Mouse (Mus musculus) midbrain, postnatal 0 days (tissue): Measurements from ENCODE around the gene Bhlhe41. TPM values are rescaled to one million over a fixed set of nuclear protein-coding genes. Genes with fewer than 3 reads are reported as not detected.
A peak's percentile ranks its signal among the peaks of the same experiment; 100 is the strongest.

ENCODE experiments used
- ATAC-seq: fragments of 200-750 bp; cut with Nextera tagmentation; 2 replicates; pipeline ENCODE4 v1.8.0; 2017; ENCODE audit warnings: moderate number of reproducible peaks, mild to moderate bottlenecking, moderate TSS enrichment, moderate library complexity; ENCODE audit not compliant: low FRiP score
- DNase-seq: peaks from one replicate; pipeline ENCODE4 v3.0.0-alpha.2; 2015; ENCODE audit warnings: low spot score
- H3K27ac ChIP-seq: fragments of 300-500 bp; sonication (generic); 2 replicates; pipeline ENCODE4 v1.5.1; 2014; ENCODE audit warnings: low read depth, mild to moderate bottlenecking, low read length, mixed read lengths
- H3K27me3 ChIP-seq: fragments of 300-500 bp; sonication (generic); 2 replicates; pipeline ENCODE4 v1.6.1; 2014; ENCODE audit warnings: low read length, control low read depth, mixed read lengths; ENCODE audit not compliant: insufficient read depth
- H3K36me3 ChIP-seq: fragments of 300-500 bp; sonication (generic); 2 replicates; pipeline ENCODE4 v1.6.1; 2014; ENCODE audit warnings: low read length, control low read depth, mixed read lengths; ENCODE audit not compliant: insufficient read depth
- H3K4me1 ChIP-seq: fragments of 300-500 bp; sonication (generic); 2 replicates; pipeline ENCODE4 v1.6.1; 2014; ENCODE audit warnings: mild to moderate bottlenecking, control low read depth, antibody characterized with exemption, low read length, mixed read lengths; ENCODE audit not compliant: insufficient read depth
- H3K4me2 ChIP-seq: fragments of 300-500 bp; sonication (generic); 2 replicates; pipeline ENCODE4 v1.6.1; 2014; ENCODE audit warnings: low read depth, mild to moderate bottlenecking, low read length, mixed read lengths; ENCODE audit not compliant: poor library complexity, severe bottlenecking
- H3K4me3 ChIP-seq: fragments of 300-500 bp; sonication (generic); 2 replicates; pipeline ENCODE4 v1.5.1; 2014; ENCODE audit warnings: low read depth, mild to moderate bottlenecking, low read length, moderate library complexity
- H3K9ac ChIP-seq: fragments of 300-500 bp; sonication (generic); replicated peaks from 2 replicates; pipeline ENCODE4 v1.6.1; 2014; ENCODE audit warnings: mild to moderate bottlenecking, low read length, moderate library complexity, mixed read lengths; ENCODE audit not compliant: poor library complexity, severe bottlenecking
- H3K9me3 ChIP-seq: fragments of 300-500 bp; sonication (generic); 2 replicates; pipeline ENCODE4 v1.6.1; 2016; ENCODE audit warnings: low read length, control low read depth
- CTCF ChIP-seq: IDR thresholded peaks from 2 replicates; pipeline ENCODE4 v1.5.1; 2016; ENCODE audit warnings: antibody characterized with exemption, mild to moderate bottlenecking
- WGBS: fragments of 180-500 bp; shearing (Covaris S2); extraction: QIAGEN DNeasy Blood & Tissue Kit; methylation state at CpG from one replicate; pipeline ENCODE4 v1.1.7; 2014; 5-methylcytosine and 5-hydroxymethylcytosine counted together
- polyA plus RNA-seq: library from polyadenylated mRNA; unstranded; fragments of >200 nt; fragmentation: Nextera tagmentation; extraction: Ambion mirVana; gene quantifications from 2 replicates; pipeline ENCODE4 v1.2.1, GENCODE M21; 2015
- total RNA-seq: library from RNA; depleted of rRNA; stranded (reverse); fragments of >200 nt; gene quantifications from 2 replicates; pipeline ENCODE4 v1.2.3, GENCODE M21; 2014

The Bhlhe41 gene
- total and polyA plus RNA-seq, 2 experiments from 2014 or later: 6.4 to 8.3 TPM

DNA sequence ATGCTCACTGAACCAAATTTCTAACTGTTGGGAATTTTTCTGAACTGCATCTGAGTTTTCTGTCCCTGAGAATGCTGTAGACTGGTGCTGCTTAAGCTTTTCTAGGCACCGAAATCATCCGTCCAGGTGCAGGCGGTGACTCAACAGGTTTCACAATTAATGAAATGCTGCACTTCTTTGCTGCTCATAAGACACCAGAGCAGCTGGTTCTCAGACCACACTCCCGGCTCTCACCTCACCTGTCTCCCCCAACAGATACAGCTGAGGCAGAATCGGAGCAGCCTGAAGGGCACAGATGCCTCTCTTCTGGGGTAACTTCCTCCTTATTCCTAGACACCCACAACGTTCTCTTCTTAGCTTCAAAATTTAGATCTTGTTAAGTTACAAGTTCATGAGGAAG, 18.4 kb downstream of the Bhlhe41 start:
- no peak for DNase-seq
- ATAC-seq: no peak
- H3K36me3 ChIP-seq: no peaks in the 10 kb centered on the region
- H3K27ac ChIP-seq: no peak overlapping the region
- H3K4me2 ChIP-seq: no peak overlapping the region
- no peak overlapping the region for H3K4me3 ChIP-seq
- H3K9ac ChIP-seq: no peak overlapping the region
- WGBS: 90% methylated on average over 6 of the region's 6 CpGs
- TF ChIP-seq CTCF: no peak
- no peaks in the 10 kb centered on the region for H3K4me1 ChIP-seq
- H3K27me3 ChIP-seq: no peaks in the 10 kb centered on the region
- no peaks in the 10 kb centered on the region for H3K9me3 ChIP-seq

- TF ChIP-seq CTCF: no peak
- Histone ChIP-seq H3K9me3 (no peaks in the 10 kb centered on the region), H3K9ac (no peak overlapping the region), H3K27ac (no peak overlapping the region), H3K27me3 (no peaks in the 10 kb centered on the region), H3K36me3 (no peaks in the 10 kb centered on the region), H3K4me3 (no peak overlapping the region), H3K4me1 (no peaks in the 10 kb centered on the region), H3K4me2 (no peak overlapping the region)
- 94% methylated on average over 1 of the region's 1 CpGs for WGBS
- DNase-seq (no peak), ATAC-seq (no peak)
Observed at GRCm38 (mm10) chr6:145846076-145846475, 19.3 kb downstream of the Bhlhe41 start.

DNA sequence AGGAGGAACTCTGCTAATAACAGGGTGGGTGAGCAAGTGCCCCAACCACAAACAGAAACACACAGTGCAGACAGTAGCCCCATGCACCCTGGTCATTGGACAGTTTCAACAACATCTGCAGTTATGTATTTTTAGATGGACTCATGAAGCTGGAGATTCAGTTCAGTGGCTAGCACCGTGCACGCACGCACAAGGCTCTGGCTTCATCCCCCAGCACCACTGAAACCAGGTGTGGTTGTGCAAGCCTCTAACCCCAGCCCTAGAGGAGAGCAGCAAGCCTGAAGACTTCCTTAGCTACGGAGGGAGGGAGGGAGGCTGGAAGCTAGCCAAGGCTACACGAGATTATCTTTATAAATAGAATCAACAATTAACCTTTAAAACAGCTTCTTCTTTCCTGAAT, 19.7 kb downstream of the Bhlhe41 start:
- WGBS: 66% methylated on average over 5 of the region's 5 CpGs
- ATAC-seq (no peak), DNase-seq (no peak)
- Histone ChIP-seq H3K36me3 (no peaks in the 10 kb centered on the region), H3K9me3 (no peaks in the 10 kb centered on the region), H3K4me1 (no peaks in the 10 kb centered on the region), H3K27me3 (no peaks in the 10 kb centered on the region), H3K27ac (no peak overlapping the region), H3K4me3 (no peak overlapping the region), H3K4me2 (no peak overlapping the region), H3K9ac (no peak overlapping the region)
- no peak for TF ChIP-seq CTCF

DNA sequence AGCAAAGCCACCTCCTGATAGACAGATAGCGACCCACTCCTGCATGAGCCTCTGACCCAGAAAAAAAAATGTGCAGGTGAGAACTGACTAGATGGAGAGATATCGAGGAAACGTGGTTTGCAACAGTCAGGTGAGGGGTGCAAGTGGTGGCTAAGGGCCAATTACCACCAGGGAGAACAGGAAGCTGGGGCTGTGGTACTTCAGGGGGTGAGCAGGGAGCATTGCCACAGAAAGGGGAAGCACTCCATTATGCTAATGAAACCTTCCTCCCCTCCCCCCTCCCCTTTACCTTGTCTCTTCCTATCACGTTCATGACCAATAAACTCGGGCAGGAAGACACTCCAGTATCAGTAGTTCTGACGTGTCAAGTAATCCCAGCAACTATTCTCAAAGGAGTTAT, 30.0 kb downstream of the Bhlhe41 start:
- Histone ChIP-seq H3K9ac (no peak overlapping the region), H3K4me1 (no peaks in the 10 kb centered on the region), H3K4me2 (no peak overlapping the region), H3K27ac (no peak overlapping the region), H3K27me3 (no peaks in the 10 kb centered on the region), H3K36me3 (no peaks in the 10 kb centered on the region), H3K9me3 (no peaks in the 10 kb centered on the region), H3K4me3 (no peak overlapping the region)
- WGBS: 60% methylated on average over 6 of the region's 6 CpGs
- TF ChIP-seq CTCF: no peak
- ATAC-seq: no peak
- no peak for DNase-seq

GRCm38 (mm10) chr6:145832927-145833326, 32.4 kb downstream of the Bhlhe41 start:
- no peaks in the 10 kb centered on the region for H3K4me1 ChIP-seq
- H3K27me3 ChIP-seq: no peaks in the 10 kb centered on the region
- no peak overlapping the region for H3K27ac ChIP-seq
- H3K9me3 ChIP-seq: no peaks in the 10 kb centered on the region
- 74% methylated on average over 8 of the region's 8 CpGs for WGBS
- H3K4me2 ChIP-seq: no peak overlapping the region
- DNase-seq (no peak), ATAC-seq (no peak)
- no peak for TF ChIP-seq CTCF
- H3K4me3 ChIP-seq: no peak overlapping the region
- H3K9ac ChIP-seq: no peak overlapping the region
- no peaks in the 10 kb centered on the region for H3K36me3 ChIP-seq

DNA sequence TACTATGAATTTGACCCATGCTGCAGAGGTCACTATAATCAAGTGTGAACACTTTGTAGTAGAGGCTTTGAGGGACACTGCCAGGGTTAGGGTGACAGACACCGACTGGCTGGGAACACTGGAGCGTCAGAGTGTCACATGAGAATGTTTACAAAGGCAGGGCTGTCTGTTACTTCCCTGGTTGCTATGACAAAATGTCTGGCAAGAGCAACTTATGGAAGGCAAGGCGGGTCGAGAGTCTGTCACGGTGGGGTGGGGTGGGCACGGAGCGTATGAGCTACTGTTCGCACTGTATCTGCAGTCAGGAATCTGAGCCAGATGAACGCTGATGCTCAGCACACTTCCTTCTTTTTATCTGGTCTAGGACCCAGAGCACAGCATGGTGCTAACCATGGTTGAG, 34.7 kb downstream of the Bhlhe41 start:
- Histone ChIP-seq H3K4me1 (no peaks in the 10 kb centered on the region), H3K27me3 (no peaks in the 10 kb centered on the region), H3K36me3 (no peaks in the 10 kb centered on the region), H3K9me3 (no peaks in the 10 kb centered on the region), H3K9ac (no peak overlapping the region), H3K27ac (no peak overlapping the region), H3K4me2 (no peak overlapping the region), H3K4me3 (no peak overlapping the region)
- no peak for TF ChIP-seq CTCF
- DNase-seq (peak; percentile 44), ATAC-seq (no peak; the same call in 1 of the 2 replicates)
- 54% methylated on average over 9 of the region's 9 CpGs for WGBS
